Mouse (Mus musculus) heart, postnatal 4 days (tissue): ENCODE measurements around the gene Pitpnm3. TPM values are rescaled to one million over a fixed set of nuclear protein-coding genes. Genes with fewer than 3 reads are reported as not detected.

Experiments
- DNase-seq: peaks from one replicate; pipeline ENCODE4 v3.0.0; 2021
- total RNA-seq, 2 experiments: library from RNA; stranded (reverse); gene quantifications; 2 replicates each; pipeline ENCODE4 v1.2.3; 2021

Gene Pitpnm3
- total RNA-seq, 2 experiments from 2014 or later, result 1.7 TPM

- peak; percentile 39 for DNase-seq
Measured at GRCm38 (mm10) chr11:72086251-72087046, 49.1 kb downstream of the Pitpnm3 start.

GRCm38 (mm10) chr11:72084337-72084736, 51.2 kb downstream of the Pitpnm3 start:
- no peak for DNase-seq

GRCm38 (mm10) chr11:72082601-72083000, 53.0 kb downstream of the Pitpnm3 start:
- no peak for DNase-seq

- no peak for DNase-seq
Measured at GRCm38 (mm10) chr11:72080461-72080860, 55.1 kb downstream of the Pitpnm3 start.

- DNase-seq, result no peak
Measured at GRCm38 (mm10) chr11:72078647-72079046, 56.9 kb downstream of the Pitpnm3 start.

- no peak for DNase-seq
Measured at GRCm38 (mm10) chr11:72078056-72078455, 57.5 kb downstream of the Pitpnm3 start.

GRCm38 (mm10) chr11:72074230-72074629, 61.3 kb downstream of the Pitpnm3 start:
- DNase-seq, result no peak

GRCm38 (mm10) chr11:72072331-72072905, 63.2 kb downstream of the Pitpnm3 start:
- DNase-seq, result no peak

GRCm38 (mm10) chr11:72070733-72071132, 64.8 kb downstream of the Pitpnm3 start:
- no peak for DNase-seq

- DNase-seq, result no peak
Measured at GRCm38 (mm10) chr11:72068026-72068425, 67.6 kb downstream of the Pitpnm3 start.

- no peak for DNase-seq
Measured at GRCm38 (mm10) chr11:72067326-72067725, 68.3 kb downstream of the Pitpnm3 start.

- DNase-seq, result peak; percentile 42
Measured at GRCm38 (mm10) chr11:72066330-72066729, 69.2 kb downstream of the Pitpnm3 start.

- DNase-seq, result peak; percentile 69
Measured at GRCm38 (mm10) chr11:72065103-72065502, 70.5 kb downstream of the Pitpnm3 start.

- no peak for DNase-seq
Measured at GRCm38 (mm10) chr11:72064414-72064813, 71.2 kb downstream of the Pitpnm3 start.

- no peak for DNase-seq
Measured at GRCm38 (mm10) chr11:72061093-72061620, 74.4 kb downstream of the Pitpnm3 start.

GRCm38 (mm10) chr11:72060416-72060815, 75.2 kb downstream of the Pitpnm3 start:
- DNase-seq, result no peak

- no peak for DNase-seq
Measured at GRCm38 (mm10) chr11:72057166-72057565, 78.4 kb downstream of the Pitpnm3 start.

GRCm38 (mm10) chr11:72055176-72055575, 80.4 kb downstream of the Pitpnm3 start:
- DNase-seq, result no peak

GRCm38 (mm10) chr11:72052636-72053035, 82.9 kb downstream of the Pitpnm3 start:
- DNase-seq, result peak; percentile 87

GRCm38 (mm10) chr11:72052221-72052620, 83.4 kb downstream of the Pitpnm3 start:
- no peak for DNase-seq

GRCm38 (mm10) chr11:72050895-72051858, 84.4 kb downstream of the Pitpnm3 start:
- peak; percentile 47 for DNase-seq

- no peak for DNase-seq
Measured at GRCm38 (mm10) chr11:72050168-72050894, 85.2 kb downstream of the Pitpnm3 start.
